Mouse (Mus musculus) cortical plate, adult 2 months (tissue): Measurements from ENCODE around the gene Plekha3.

ENCODE experiments used
- CTCF ChIP-seq: fragments of 200-500 bp; IDR thresholded peaks from 2 replicates; pipeline ENCODE4 v1.5.1; 2011; ENCODE audit warnings: mild to moderate bottlenecking, control low read depth, low read length; ENCODE audit not compliant: insufficient read depth; ENCODE audit errors: extremely low read depth
- POLR2A ChIP-seq: fragments of 200-500 bp; IDR thresholded peaks from 2 replicates; pipeline ENCODE4 v1.6.1; 2011; ENCODE audit warnings: mild to moderate bottlenecking, low read length, control low read depth; ENCODE audit not compliant: insufficient read depth; ENCODE audit errors: extremely low read depth

GRCm38 (mm10) chr2:76676401-76677226 lies 1.5 kb downstream of the Plekha3 start:
- TF ChIP-seq POLR2A: no peak
- TF ChIP-seq CTCF: no peak
